Mouse (Mus musculus) limb, embryonic 13.5 days (tissue): Measurements from ENCODE around the gene Olfr487. TPM values are rescaled to one million over a fixed set of nuclear protein-coding genes. Genes with fewer than 3 reads are reported as not detected.

Experiments
- polyA plus RNA-seq: library from polyadenylated mRNA; unstranded; fragments of >200 nt; fragmentation: Nextera tagmentation; extraction: Ambion mirVana; gene quantifications from 2 replicates; pipeline ENCODE4 v1.2.1, GENCODE M21; 2015

Gene Olfr487
- polyA plus RNA-seq, 1 experiment from 2014 or later, result not detected

Other genes with a start within 250 kb of the Olfr487 start
- not detected in 2 replicates for gene Olfr476, start 249.8 kb downstream of the Olfr487 start, polyA plus RNA-seq
- gene Olfr477, start 227.9 kb downstream of the Olfr487 start, polyA plus RNA-seq, result not detected in 2 replicates
- not detected in 2 replicates for gene Olfr478, start 180.6 kb downstream of the Olfr487 start, polyA plus RNA-seq
- gene Olfr479, start 163.9 kb downstream of the Olfr487 start, polyA plus RNA-seq, result not detected in 2 replicates
- gene Olfr480, start 147.3 kb downstream of the Olfr487 start, polyA plus RNA-seq, result not detected in 2 replicates
- gene Olfr481, start 134.8 kb downstream of the Olfr487 start, polyA plus RNA-seq, result not detected in 2 replicates
- 0.14 TPM in 1 of 2 replicates, not detected in the other for gene Olfr482, start 117.0 kb downstream of the Olfr487 start, polyA plus RNA-seq
- gene Olfr483, start 113.8 kb downstream of the Olfr487 start, polyA plus RNA-seq, result not detected in 2 replicates
- not detected in 2 replicates for gene Olfr484, start 87.2 kb downstream of the Olfr487 start, polyA plus RNA-seq
- not detected in 2 replicates for gene Olfr485, start 54.8 kb downstream of the Olfr487 start, polyA plus RNA-seq
- gene Olfr486, start 41.9 kb downstream of the Olfr487 start, polyA plus RNA-seq, result not detected in 2 replicates
- not detected in 2 replicates for gene Olfr488, start 43.7 kb upstream of the Olfr487 start, polyA plus RNA-seq
- gene Olfr490, start 74.3 kb upstream of the Olfr487 start, polyA plus RNA-seq, result not detected in 2 replicates
- gene Olfr491, start 98.8 kb upstream of the Olfr487 start, polyA plus RNA-seq, result not detected in 2 replicates
- gene Olfr492, start 109.0 kb upstream of the Olfr487 start, polyA plus RNA-seq, result 0.15 TPM in 1 of 2 replicates, not detected in the other
- gene Olfr493, start 132.3 kb upstream of the Olfr487 start, polyA plus RNA-seq, result not detected in 2 replicates
- gene Olfr494, start 150.7 kb upstream of the Olfr487 start, polyA plus RNA-seq, result not detected in 2 replicates
- not detected in 2 replicates for gene Olfr495, start 178.5 kb upstream of the Olfr487 start, polyA plus RNA-seq
- not detected in 2 replicates for gene Olfr497, start 205.8 kb upstream of the Olfr487 start, polyA plus RNA-seq